Mouse (Mus musculus): Measurements from ENCODE around the gene Atp2b1. TPM values are rescaled to one million over a fixed set of nuclear protein-coding genes. Genes with fewer than 3 reads are reported as not detected.
A peak's percentile ranks its signal among the peaks of the same experiment; 100 is the strongest.

Atp2b1 gene
- total RNA-seq (2014; rRNA removed), result 152 and 154 TPM in 2 replicates
- polyA plus RNA-seq (2015; fragmentation: Nextera tagmentation; extraction: Ambion mirVana), result 336 and 338 TPM in 2 replicates

DNA sequence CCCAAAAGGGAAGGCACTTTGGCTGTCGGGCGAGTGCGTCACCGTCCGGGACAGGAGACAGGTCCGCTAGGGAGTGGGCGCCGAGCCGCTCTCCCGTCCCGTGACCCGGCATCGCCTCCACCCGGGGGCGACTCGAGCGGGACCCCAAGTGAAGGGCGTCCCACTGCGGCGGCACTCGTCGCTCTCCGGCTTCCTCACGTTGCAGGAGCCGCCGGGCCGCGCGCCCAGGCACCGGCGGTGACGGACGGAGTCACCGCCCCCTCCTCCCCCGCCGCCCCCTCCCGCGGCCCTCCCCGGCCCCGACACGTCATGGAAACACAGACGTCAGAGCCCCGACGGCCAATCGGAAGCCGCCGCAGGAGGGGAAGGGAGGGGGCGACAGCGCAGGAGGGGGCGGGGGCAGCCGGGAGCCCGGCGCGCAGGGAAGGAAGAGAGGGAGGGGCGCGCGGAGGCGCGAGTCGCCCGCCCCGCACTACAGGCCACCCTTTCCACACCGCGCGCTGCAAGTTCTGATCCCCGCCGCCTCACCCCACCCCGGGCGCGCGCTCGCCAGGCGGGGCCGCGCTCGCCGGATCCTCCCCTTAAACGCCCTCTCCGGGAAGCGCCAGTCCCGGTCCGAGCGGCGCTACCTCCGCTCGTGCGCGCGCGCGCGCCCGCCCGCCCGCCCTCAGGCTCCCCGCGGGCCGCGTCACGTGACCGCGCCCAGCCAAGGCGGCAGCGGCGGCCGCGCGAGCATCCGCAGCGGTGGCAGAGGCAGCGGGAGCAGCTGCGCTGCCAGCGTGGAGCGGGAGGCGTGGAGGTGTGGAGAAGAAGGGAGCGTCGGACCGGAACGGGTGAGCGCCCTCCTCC, at the start of gene Atp2b1:
Gene Atp2b1 (plus strand): TSS at position 446 of the 849 bp plus-strand sequence.
- no peaks in the 10 kb centered on the region for H3K36me3 ChIP-seq (ENCODE audit: insufficient read depth, low read length)
- H3K9ac ChIP-seq (replicated peaks; ENCODE audit: low read length), result peak within 1 kb of the TSS; percentile 87
- DNase-seq (ENCODE audit: low spot score) (peak; percentile 97), ATAC-seq (peak; percentile 96)
- peak within 1 kb of the TSS; percentile 96 for H3K27ac ChIP-seq
- no peaks in the 10 kb centered on the region for H3K9me3 ChIP-seq (ENCODE audit: low read length)
- no peaks in the 10 kb centered on the region for H3K27me3 ChIP-seq (ENCODE audit: insufficient read depth, low read length)
- 0 out of 2 replicates have a peak, but pooled peaks cover 4% of the 10 kb centered on the region for H3K4me1 ChIP-seq (ENCODE audit: insufficient read depth, low read length)
- WGBS, result under 1% methylated on average over 52 of the region's 120 CpGs
- peak within 1 kb of the TSS; percentile 56 for H3K4me3 ChIP-seq (ENCODE audit: low read length)
- TF ChIP-seq CTCF (IDR thresholded peaks at IDR 0.05; ENCODE audit: low read depth), result peak; percentile 25; the same call in 1 of the 2 replicates
- peak within 1 kb of the TSS; percentile 66 for H3K4me2 ChIP-seq (ENCODE audit: low read depth, low read length)

DNA sequence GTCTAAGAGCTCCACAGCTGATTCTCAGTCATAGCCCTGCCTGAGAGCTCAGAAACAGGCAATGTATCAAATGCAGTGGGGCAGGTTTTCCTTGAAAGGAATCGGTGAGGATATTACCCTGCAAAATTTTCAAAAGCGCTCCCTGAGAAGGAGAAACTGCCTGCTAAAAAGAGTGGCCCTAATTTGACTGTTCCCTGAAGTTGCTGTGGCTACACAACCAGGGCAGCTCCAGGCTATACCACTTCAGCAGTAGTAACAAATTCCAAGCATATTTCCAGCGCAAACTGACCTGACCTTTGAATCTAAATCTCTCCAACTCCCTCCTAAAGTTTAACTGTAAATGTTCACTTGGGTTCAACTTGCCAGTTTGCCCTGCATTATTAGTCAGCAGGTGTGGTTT, 49.4 kb upstream of the Atp2b1 start:
- H3K4me2 ChIP-seq (ENCODE audit: low read depth, low read length), result no peak overlapping the region
- H3K36me3 ChIP-seq (ENCODE audit: insufficient read depth, low read length), result no peaks in the 10 kb centered on the region
- DNase-seq (ENCODE audit: low spot score) (no peak), ATAC-seq (no peak)
- H3K9ac ChIP-seq (replicated peaks; ENCODE audit: low read length), result no peak overlapping the region
- no peaks in the 10 kb centered on the region for H3K27me3 ChIP-seq (ENCODE audit: insufficient read depth, low read length)
- H3K4me1 ChIP-seq (ENCODE audit: insufficient read depth, low read length), result no peaks in the 10 kb centered on the region
- no peaks in the 10 kb centered on the region for H3K9me3 ChIP-seq (ENCODE audit: low read length)
- no peak overlapping the region for H3K27ac ChIP-seq
- no peak for TF ChIP-seq CTCF (IDR thresholded peaks at IDR 0.05; ENCODE audit: low read depth)
- 79% methylated on average over 3 of the region's 3 CpGs for WGBS
- no peak overlapping the region for H3K4me3 ChIP-seq (ENCODE audit: low read length)

- DNase-seq (ENCODE audit: low spot score), result no peak
- no peak for ATAC-seq
- H3K9me3 ChIP-seq (ENCODE audit: low read length), result no peaks in the 10 kb centered on the region
- no peak overlapping the region for H3K4me2 ChIP-seq (ENCODE audit: low read depth, low read length)
- H3K4me3 ChIP-seq (ENCODE audit: low read length), result no peak overlapping the region
- no peak overlapping the region for H3K27ac ChIP-seq
- no peaks in the 10 kb centered on the region for H3K4me1 ChIP-seq (ENCODE audit: insufficient read depth, low read length)
- TF ChIP-seq CTCF (IDR thresholded peaks at IDR 0.05; ENCODE audit: low read depth), result no peak
- H3K27me3 ChIP-seq (ENCODE audit: insufficient read depth, low read length), result no peaks in the 10 kb centered on the region
- 98% methylated on average over 5 of the region's 5 CpGs for WGBS
- H3K36me3 ChIP-seq (ENCODE audit: insufficient read depth, low read length), result no peaks in the 10 kb centered on the region
- no peak overlapping the region for H3K9ac ChIP-seq (replicated peaks; ENCODE audit: low read length)
Measured at GRCm38 (mm10) chr10:98866836-98867370, 47.3 kb upstream of the Atp2b1 start.

GRCm38 (mm10) chr10:98868351-98868908, 45.8 kb upstream of the Atp2b1 start:
- 90% methylated on average over 4 of the region's 4 CpGs for WGBS
- DNase-seq (ENCODE audit: low spot score) (no peak), ATAC-seq (no peak)
- H3K27ac ChIP-seq, result no peak overlapping the region
- no peaks in the 10 kb centered on the region for H3K9me3 ChIP-seq (ENCODE audit: low read length)
- H3K4me1 ChIP-seq (ENCODE audit: insufficient read depth, low read length), result no peaks in the 10 kb centered on the region
- no peaks in the 10 kb centered on the region for H3K36me3 ChIP-seq (ENCODE audit: insufficient read depth, low read length)
- TF ChIP-seq CTCF (IDR thresholded peaks at IDR 0.05; ENCODE audit: low read depth), result no peak
- no peaks in the 10 kb centered on the region for H3K27me3 ChIP-seq (ENCODE audit: insufficient read depth, low read length)
- no peak overlapping the region for H3K4me2 ChIP-seq (ENCODE audit: low read depth, low read length)
- H3K9ac ChIP-seq (replicated peaks; ENCODE audit: low read length), result no peak overlapping the region
- no peak overlapping the region for H3K4me3 ChIP-seq (ENCODE audit: low read length)

- WGBS, result 60% methylated on average over 3 of the region's 3 CpGs
- ATAC-seq (no peak), DNase-seq (ENCODE audit: low spot score) (no peak)
- H3K4me3 ChIP-seq (ENCODE audit: low read length), result no peak overlapping the region
- H3K4me2 ChIP-seq (ENCODE audit: low read depth, low read length), result no peak overlapping the region
- no peaks in the 10 kb centered on the region for H3K4me1 ChIP-seq (ENCODE audit: insufficient read depth, low read length)
- H3K9me3 ChIP-seq (ENCODE audit: low read length), result no peaks in the 10 kb centered on the region
- no peak overlapping the region for H3K27ac ChIP-seq
- H3K9ac ChIP-seq (replicated peaks; ENCODE audit: low read length), result no peak overlapping the region
- H3K27me3 ChIP-seq (ENCODE audit: insufficient read depth, low read length), result no peaks in the 10 kb centered on the region
- no peaks in the 10 kb centered on the region for H3K36me3 ChIP-seq (ENCODE audit: insufficient read depth, low read length)
- no peak for TF ChIP-seq CTCF (IDR thresholded peaks at IDR 0.05; ENCODE audit: low read depth)
Measured at GRCm38 (mm10) chr10:98877855-98878254, 36.4 kb upstream of the Atp2b1 start.

DNA sequence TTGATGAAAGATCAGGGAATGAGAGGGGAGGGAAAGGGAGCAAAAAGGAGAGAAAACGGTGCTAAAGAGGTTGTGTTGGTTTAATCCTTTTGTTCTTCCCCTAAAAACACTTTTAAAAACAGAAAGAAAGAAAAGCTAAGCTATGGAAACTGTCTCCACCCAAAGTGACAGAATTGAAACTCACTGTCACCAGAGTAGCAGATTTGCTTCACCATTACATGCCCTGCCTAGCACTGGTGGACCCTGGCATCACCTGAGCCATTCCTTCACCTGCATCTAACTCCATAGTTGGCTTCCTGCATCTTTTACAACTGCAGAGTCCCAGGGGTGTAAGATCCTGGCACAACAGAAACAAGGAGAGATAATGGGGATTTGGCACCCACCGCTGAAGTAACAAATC, 35.6 kb upstream of the Atp2b1 start:
- ATAC-seq (no peak), DNase-seq (ENCODE audit: low spot score) (no peak)
- WGBS, result 69% methylated on average over 2 of the region's 2 CpGs
- H3K4me1 ChIP-seq (ENCODE audit: insufficient read depth, low read length), result no peaks in the 10 kb centered on the region
- no peak overlapping the region for H3K27ac ChIP-seq
- no peaks in the 10 kb centered on the region for H3K36me3 ChIP-seq (ENCODE audit: insufficient read depth, low read length)
- no peak overlapping the region for H3K4me2 ChIP-seq (ENCODE audit: low read depth, low read length)
- H3K9me3 ChIP-seq (ENCODE audit: low read length), result no peaks in the 10 kb centered on the region
- H3K9ac ChIP-seq (replicated peaks; ENCODE audit: low read length), result no peak overlapping the region
- no peak overlapping the region for H3K4me3 ChIP-seq (ENCODE audit: low read length)
- no peak for TF ChIP-seq CTCF (IDR thresholded peaks at IDR 0.05; ENCODE audit: low read depth)
- H3K27me3 ChIP-seq (ENCODE audit: insufficient read depth, low read length), result no peaks in the 10 kb centered on the region
